Mouse (Mus musculus): ENCODE results near the gene Dnajb3. TPM values are rescaled to one million over a fixed set of nuclear protein-coding genes. Genes with fewer than 3 reads are reported as not detected.

Dnajb3 gene
- polyA plus RNA-seq, 1 experiment, result not detected

DNA sequence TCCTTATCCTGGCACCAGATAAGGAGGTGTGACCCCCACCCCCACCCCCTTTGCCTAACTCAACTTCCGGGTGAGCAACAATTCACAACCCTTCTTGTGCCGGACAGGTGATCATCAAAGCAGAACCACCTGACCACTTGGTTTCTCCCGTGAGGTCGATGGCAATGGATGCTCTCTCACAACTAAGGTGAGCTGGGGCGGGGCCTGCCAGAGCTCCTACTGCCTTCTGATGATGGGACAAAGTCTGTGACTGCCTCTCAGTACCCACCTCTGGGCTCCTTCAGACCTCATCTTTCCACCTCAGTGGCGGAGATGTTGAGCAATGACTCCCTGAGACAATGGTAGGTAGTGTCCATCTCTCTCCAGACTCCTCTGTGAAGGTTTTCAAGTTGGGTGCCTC, 40.3 kb upstream of the Dnajb3 start:
- WGBS, result 80% methylated on average over 6 of the region's 6 CpGs
- no peak overlapping the region for H3K27ac ChIP-seq (ENCODE audit: insufficient read depth, low read depth, low read length)
- no peak overlapping the region for H3K4me3 ChIP-seq (ENCODE audit: insufficient read depth, low read depth, low read length)
- TF ChIP-seq POLR2A (IDR thresholded peaks at IDR 0.05; ENCODE audit: insufficient read depth, low read depth, low read length) (no peak), CTCF (IDR thresholded peaks at IDR 0.05; ENCODE audit: insufficient read depth, low read depth, low read length) (no peak)
- H3K4me1 ChIP-seq (ENCODE audit: control insufficient read depth, insufficient read depth, low read length), result no peaks in the 10 kb centered on the region

DNA sequence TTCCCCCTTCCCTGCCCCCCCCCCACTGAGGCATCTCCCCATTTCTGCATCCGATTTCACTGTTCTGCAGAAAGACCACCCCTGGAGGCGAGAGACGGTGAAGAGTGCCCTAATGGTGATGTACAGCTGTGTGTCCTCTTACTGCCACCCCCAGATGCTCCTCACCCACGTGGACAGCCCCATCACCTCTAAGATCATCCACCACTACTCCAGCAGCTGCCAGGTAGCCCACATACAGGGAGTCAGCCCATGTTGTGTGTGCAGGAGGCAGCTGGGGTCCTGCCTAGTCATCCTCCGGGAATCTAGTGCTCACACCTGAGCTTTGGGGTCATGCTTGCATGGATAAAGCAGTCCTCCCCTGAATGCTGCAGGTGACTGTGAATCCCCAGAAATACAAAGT, 38.3 kb upstream of the Dnajb3 start:
- no peak for TF ChIP-seq POLR2A (IDR thresholded peaks at IDR 0.05; ENCODE audit: insufficient read depth, low read depth, low read length)
- TF ChIP-seq CTCF (IDR thresholded peaks at IDR 0.05; ENCODE audit: insufficient read depth, low read depth, low read length), result no peak
- H3K27ac ChIP-seq (ENCODE audit: insufficient read depth, low read depth, low read length), result no peak overlapping the region
- no peaks in the 10 kb centered on the region for H3K4me1 ChIP-seq (ENCODE audit: control insufficient read depth, insufficient read depth, low read length)
- no peak overlapping the region for H3K4me3 ChIP-seq (ENCODE audit: insufficient read depth, low read depth, low read length)
- WGBS, result 66% methylated on average over 5 of the region's 5 CpGs

DNA sequence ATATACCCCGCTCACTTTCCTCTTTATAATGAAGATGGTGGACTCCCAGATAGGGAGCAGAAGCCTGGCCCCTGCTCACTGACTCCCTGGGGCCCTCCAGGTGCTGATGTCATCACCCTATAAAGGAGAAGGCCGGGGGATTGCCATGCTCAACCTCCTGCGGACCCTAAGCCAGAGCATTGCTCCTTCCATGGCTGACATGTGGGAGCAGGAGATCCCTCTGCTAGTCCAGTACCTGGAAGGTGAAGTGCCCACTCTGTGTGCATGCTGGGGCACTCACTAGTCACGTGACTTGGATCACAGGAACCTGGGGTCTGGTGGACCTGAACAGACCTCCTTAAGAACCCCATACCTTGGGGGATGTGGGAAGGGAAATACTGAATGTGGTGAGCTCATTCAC, 35.0 kb upstream of the Dnajb3 start:
- 71% methylated on average over 4 of the region's 4 CpGs for WGBS
- Histone ChIP-seq H3K4me3 (ENCODE audit: insufficient read depth, low read depth, low read length) (no peak overlapping the region), H3K4me1 (ENCODE audit: control insufficient read depth, insufficient read depth, low read length) (no peaks in the 10 kb centered on the region), H3K27ac (ENCODE audit: insufficient read depth, low read depth, low read length) (no peak overlapping the region)
- TF ChIP-seq CTCF (IDR thresholded peaks at IDR 0.05; ENCODE audit: insufficient read depth, low read depth, low read length) (no peak), POLR2A (IDR thresholded peaks at IDR 0.05; ENCODE audit: insufficient read depth, low read depth, low read length) (no peak)

DNA sequence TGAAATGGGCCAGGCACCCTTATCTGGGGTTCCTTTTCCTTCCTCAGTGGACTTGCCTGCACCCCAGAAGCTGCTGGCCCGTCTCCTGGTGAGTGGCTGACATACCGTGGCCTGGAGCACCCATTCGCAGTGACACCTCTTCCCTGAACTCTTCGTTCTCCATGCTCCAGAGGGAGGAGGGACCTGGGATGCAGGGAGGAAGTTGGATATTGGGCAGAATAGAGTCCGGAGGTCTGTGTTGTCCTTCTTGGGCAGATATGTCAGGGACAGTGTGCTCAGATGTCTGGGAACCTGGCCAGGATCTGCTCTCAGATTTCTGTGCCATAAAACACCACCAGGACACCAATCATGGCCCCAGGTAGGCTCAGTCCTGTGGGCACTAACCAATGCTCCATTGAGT, 34.5 kb upstream of the Dnajb3 start:
- Histone ChIP-seq H3K4me1 (ENCODE audit: control insufficient read depth, insufficient read depth, low read length) (no peaks in the 10 kb centered on the region), H3K4me3 (ENCODE audit: insufficient read depth, low read depth, low read length) (no peak overlapping the region), H3K27ac (ENCODE audit: insufficient read depth, low read depth, low read length) (no peak overlapping the region)
- no peak for TF ChIP-seq CTCF (IDR thresholded peaks at IDR 0.05; ENCODE audit: insufficient read depth, low read depth, low read length)
- TF ChIP-seq POLR2A (IDR thresholded peaks at IDR 0.05; ENCODE audit: insufficient read depth, low read depth, low read length), result no peak
- 76% methylated on average over 5 of the region's 5 CpGs for WGBS

DNA sequence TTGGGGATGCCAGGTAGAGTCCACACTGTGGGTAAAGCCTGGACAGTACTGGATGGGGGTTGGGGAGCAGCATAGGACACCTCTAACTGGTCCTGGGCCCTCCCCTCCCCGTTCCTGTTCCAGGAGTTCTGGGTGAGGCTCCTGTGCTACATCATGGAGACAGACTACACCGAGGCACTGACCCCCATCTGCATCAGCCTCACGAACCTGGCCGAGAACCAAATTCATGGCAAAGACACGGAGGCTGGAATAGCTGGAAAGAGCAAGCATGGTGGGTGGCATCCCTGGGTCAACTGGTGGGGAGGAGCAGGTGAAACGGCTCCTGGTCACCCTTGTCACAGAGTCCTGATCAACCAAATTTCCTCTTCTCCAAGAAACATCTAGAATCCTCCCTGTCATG, 33.2 kb upstream of the Dnajb3 start:
- no peak overlapping the region for H3K27ac ChIP-seq (ENCODE audit: insufficient read depth, low read depth, low read length)
- TF ChIP-seq CTCF (IDR thresholded peaks at IDR 0.05; ENCODE audit: insufficient read depth, low read depth, low read length) (no peak), POLR2A (IDR thresholded peaks at IDR 0.05; ENCODE audit: insufficient read depth, low read depth, low read length) (no peak)
- 75% methylated on average over 6 of the region's 6 CpGs for WGBS
- no peak overlapping the region for H3K4me3 ChIP-seq (ENCODE audit: insufficient read depth, low read depth, low read length)
- H3K4me1 ChIP-seq (ENCODE audit: control insufficient read depth, insufficient read depth, low read length), result no peaks in the 10 kb centered on the region

DNA sequence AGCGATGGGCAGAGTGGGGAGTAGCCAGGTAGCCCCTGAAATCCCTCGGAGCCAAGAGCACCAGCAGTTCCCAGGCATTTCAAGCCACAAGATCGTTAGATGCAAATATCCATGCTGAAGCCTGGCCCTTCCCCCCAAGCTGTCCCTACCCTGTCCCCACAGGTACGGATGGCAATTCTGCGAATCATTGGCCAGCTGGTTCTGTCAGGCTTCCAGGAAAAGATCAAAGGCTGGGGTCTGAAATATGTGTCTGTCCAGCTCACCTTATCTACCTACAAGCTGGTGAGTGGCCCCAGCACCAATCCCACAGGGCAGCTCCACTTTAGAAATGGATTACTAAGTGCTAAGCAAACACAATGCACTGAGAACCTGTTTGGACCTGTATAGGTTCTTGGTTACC, 31.7 kb upstream of the Dnajb3 start:
- no peaks in the 10 kb centered on the region for H3K4me1 ChIP-seq (ENCODE audit: control insufficient read depth, insufficient read depth, low read length)
- WGBS, result 80% methylated on average over 5 of the region's 5 CpGs
- TF ChIP-seq POLR2A (IDR thresholded peaks at IDR 0.05; ENCODE audit: insufficient read depth, low read depth, low read length) (no peak), CTCF (IDR thresholded peaks at IDR 0.05; ENCODE audit: insufficient read depth, low read depth, low read length) (no peak)
- no peak overlapping the region for H3K27ac ChIP-seq (ENCODE audit: insufficient read depth, low read depth, low read length)
- no peak overlapping the region for H3K4me3 ChIP-seq (ENCODE audit: insufficient read depth, low read depth, low read length)

DNA sequence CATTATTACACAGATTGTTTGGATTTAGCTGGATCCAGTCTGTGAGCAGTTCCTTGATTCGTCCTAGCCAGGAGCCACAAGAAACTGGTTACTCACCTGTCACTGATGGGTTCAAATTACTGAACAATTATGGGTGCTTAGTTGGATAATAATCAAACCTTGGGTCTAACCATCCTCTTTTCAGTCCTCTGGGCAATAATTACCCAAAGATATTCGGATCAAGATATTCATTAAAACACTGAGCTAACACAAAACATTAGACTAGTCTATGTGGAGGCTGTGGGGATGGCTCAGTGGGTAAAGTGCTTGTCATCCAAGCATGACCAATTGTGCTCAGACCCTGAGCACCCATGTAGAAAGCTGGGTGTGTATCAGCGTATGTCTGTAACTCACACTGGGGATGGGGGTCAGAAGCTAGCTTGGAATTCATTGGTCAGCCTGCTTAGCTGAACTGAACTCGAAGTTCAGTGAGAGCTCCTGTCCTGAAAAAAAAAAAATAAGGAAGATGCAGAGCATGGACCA, 30.4 kb upstream of the Dnajb3 start:
- Histone ChIP-seq H3K27ac (ENCODE audit: insufficient read depth, low read depth, low read length) (no peak overlapping the region), H3K4me1 (ENCODE audit: control insufficient read depth, insufficient read depth, low read length) (no peaks in the 10 kb centered on the region), H3K4me3 (ENCODE audit: insufficient read depth, low read depth, low read length) (no peak overlapping the region)
- 58% methylated on average over 4 of the region's 4 CpGs for WGBS
- TF ChIP-seq CTCF (IDR thresholded peaks at IDR 0.05; ENCODE audit: insufficient read depth, low read depth, low read length) (no peak), POLR2A (IDR thresholded peaks at IDR 0.05; ENCODE audit: insufficient read depth, low read depth, low read length) (no peak)

DNA sequence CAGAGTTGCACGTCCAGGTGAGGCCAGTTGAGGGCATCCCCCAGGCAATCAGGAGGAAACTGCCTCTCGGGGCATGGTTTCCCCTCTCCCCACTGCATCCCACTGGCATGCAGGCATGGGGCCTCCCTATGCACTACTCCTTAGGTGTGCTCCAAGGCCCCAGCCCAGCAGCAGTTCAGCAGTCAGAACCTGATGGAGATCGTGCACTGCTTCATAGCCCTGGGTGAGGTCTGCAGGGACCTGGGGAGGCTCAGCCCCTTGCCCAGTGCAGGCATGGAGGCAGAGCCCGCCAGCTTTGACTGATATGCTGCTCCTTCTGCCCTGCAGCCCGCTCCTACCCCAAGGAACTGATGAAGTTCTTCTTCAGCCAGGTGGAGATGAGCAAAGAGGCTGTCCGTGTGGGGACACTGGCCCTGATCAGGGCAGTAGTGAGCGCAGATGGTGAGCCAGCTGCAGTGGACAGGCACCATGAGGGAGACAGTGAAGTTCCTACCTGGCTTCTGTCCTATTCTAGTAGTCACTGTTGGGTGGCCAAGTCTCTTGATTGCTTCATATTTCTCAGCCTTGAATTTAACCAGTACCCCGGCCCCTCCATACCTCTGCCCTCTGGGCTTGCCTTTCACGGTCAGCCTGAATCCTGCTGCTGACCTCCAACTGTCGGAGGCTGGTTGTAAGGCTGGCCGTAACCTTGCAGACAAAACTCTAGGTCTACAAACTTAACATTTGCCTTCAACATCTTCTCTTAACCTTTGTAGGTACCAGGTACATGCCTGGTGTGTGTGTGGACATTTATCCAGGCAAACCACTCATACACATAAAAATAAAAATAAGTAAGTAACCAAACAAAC, 29.7 kb upstream of the Dnajb3 start:
- no peak for TF ChIP-seq POLR2A (IDR thresholded peaks at IDR 0.05; ENCODE audit: insufficient read depth, low read depth, low read length)
- no peak for TF ChIP-seq CTCF (IDR thresholded peaks at IDR 0.05; ENCODE audit: insufficient read depth, low read depth, low read length)
- H3K27ac ChIP-seq (ENCODE audit: insufficient read depth, low read depth, low read length), result no peak overlapping the region
- 64% methylated on average over 11 of the region's 11 CpGs for WGBS

DNA sequence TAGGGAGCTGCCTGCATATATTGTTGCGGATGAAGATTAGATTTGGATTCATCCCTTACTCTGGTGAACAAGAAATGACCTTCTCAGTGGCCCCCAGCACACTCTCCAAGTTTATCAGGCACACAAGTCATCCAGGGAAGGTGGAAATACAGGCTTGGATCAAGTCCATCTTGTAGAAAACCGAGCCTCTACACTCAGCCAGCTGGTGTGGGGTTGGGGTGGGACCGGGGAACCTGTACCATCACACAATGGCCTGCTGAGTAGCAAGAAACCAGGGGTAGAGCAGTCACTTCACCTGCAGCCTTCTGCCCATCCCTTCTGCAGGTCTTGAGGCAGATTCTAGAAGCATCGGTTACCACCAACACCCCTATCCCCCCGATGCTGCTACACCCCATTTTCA, 29.1 kb upstream of the Dnajb3 start:
- no peak for TF ChIP-seq POLR2A (IDR thresholded peaks at IDR 0.05; ENCODE audit: insufficient read depth, low read depth, low read length)
- no peak for TF ChIP-seq CTCF (IDR thresholded peaks at IDR 0.05; ENCODE audit: insufficient read depth, low read depth, low read length)

More for the DNA sequence above, 29.7 kb upstream of the Dnajb3 start:
- no peaks in the 10 kb centered on the region for H3K4me1 ChIP-seq (ENCODE audit: control insufficient read depth, insufficient read depth, low read length)
- H3K4me3 ChIP-seq (ENCODE audit: insufficient read depth, low read depth, low read length), result no peak overlapping the region

More for the DNA sequence above, 29.1 kb upstream of the Dnajb3 start:
- Histone ChIP-seq H3K4me1 (ENCODE audit: control insufficient read depth, insufficient read depth, low read length) (no peaks in the 10 kb centered on the region), H3K4me3 (ENCODE audit: insufficient read depth, low read depth, low read length) (no peak overlapping the region), H3K27ac (ENCODE audit: insufficient read depth, low read depth, low read length) (no peak overlapping the region)
- 39% methylated on average over 5 of the region's 5 CpGs for WGBS
